Mouse (Mus musculus) central nervous system, embryonic 11.5 days (tissue): ENCODE results near the gene Traf2. TPM values are rescaled to one million over a fixed set of nuclear protein-coding genes. Genes with fewer than 3 reads are reported as not detected.

Source experiments
- polyA plus RNA-seq: library from polyadenylated mRNA; depleted of rRNA; stranded (reverse); fragments of >200 nt; gene quantifications from 2 replicates; pipeline ENCODE4 v1.2.3, GENCODE M21; 2012; rRNA removed

The Traf2 gene
- 16.0 and 18.2 TPM in 2 replicates for polyA plus RNA-seq

GRCm38 (mm10) chr2:25546811-25547491, at the start of gene Traf2:
TSS of gene Traf2 (minus strand) at chr2:25546940.

GRCm38 (mm10) chr2:25581294-25581864, 34.6 kb upstream of the Traf2 start, which contains the start of gene Ajm1:
TSS of gene Ajm1 (minus strand) at chr2:25581757.

GRCm38 (mm10) chr2:25574579-25575431, 28.1 kb upstream of the Traf2 start, which contains the start of the genes Mamdc4 and Phpt1:
TSS of gene Mamdc4 (minus strand) at chr2:25574845.
TSS of gene Phpt1 (minus strand) at chr2:25575224.

DNA sequence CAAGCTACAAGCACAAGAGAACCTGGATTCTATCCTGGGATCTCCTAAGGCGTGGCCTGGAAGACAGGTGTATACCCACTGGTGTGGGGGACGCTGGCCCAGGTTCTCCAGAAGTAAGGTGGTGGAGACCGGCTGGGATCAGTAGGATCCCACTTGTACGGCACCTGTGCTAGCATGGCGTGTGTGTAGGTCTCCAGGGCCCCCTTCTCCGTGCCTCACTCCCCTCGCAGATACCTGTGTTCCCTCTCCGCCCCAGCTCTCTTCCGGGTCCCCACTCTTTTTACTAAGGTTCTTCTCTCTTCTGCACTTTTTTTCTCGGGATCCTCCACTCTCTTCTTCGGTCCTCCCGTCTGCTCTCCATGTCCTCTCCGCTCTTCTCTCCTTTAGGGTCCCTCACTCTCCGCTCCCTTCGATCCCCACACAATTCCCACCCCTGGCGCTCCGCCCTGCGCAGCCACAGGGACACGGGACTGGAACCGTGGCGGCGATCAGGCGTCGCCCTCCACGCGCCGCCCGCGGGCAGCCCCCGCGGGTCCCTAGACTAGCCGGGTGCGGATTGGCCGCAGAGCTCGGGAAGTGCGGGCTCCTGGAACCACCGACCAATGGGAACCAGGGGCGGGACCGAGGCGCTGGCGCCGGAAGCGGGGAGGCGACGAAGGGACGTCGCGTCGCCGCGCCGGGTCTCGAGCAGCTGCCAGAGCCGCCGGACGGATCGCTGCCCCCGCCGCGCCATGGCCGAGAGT, 10.7 kb upstream of the Traf2 start, which contains the start of gene Edf1:
TSS of gene Edf1 (plus strand) at position 627 of the 743 bp plus-strand sequence.

GRCm38 (mm10) chr2:25501593-25502486, 44.9 kb downstream of the Traf2 start, which contains the start of gene C8g:
TSS of gene C8g (minus strand) at chr2:25501719.

DNA sequence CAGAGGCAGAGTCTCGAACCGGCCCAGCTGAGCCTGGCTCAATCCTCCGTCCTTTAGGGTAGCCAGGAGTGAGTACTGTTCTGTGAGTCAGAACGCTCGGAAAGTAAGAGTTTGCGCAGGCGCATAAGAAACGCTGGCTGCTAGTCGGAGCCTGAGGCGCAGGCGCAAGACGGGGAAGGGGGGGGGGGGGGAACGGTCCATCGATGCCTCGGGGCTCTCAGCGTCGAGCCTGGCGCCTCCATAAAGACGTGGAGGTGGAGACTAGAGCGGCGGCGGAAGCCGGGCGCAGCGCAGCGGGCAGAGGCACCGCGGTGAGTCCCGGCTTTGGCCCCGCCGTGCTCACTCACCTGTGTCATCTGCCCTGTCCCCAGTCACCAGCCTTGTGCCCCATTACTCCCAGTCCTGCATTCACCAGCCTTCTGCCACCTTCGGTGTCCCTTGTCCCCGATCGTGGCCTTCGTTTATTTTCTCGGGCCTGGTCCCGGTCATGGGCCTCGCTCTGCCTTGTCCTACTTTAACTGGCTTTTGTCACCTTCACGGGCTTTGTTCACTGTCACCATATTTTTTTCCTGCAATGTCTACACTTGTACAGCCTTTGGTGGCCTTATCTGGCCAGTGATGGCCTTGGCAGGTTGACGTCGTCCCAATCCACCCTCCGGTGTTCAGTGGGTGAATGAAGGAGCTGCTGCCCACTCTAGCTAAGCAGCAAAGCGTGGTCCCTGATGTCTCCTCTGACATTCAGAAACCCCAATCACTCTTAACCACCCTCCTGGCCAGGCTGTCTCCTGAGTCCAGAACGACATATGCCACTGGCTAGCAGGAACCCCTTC, 45.9 kb downstream of the Traf2 start, which contains the start of gene Fbxw5:
TSS of gene Fbxw5 (plus strand) at position 175 of the 830 bp plus-strand sequence.

DNA sequence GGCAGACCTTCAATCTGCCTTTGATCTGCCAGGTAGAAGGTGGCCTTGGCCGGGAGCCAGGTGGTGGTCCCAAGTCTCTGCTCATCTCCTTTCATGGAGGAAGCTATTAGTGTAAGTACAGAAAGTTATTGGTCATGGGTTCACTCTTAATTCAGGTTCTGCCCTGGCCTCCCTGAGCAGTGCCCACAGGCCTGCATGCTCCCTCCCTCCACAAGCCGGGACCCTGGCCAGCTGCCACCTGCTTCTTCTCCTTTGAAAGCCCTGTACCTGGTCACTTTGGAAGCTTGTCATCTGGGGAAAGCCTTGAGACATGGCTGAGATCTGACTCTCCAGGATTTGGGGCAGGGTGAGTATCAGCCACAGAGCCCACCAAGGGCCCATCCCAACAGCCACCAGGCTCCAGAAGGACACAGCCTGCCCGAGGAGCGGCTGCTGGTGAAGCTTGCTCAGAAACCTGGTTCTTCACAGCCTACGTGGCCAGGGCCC, 53.2 kb downstream of the Traf2 start, which contains the start of gene Lcn12:
TSS of gene Lcn12 (minus strand) at position 436 of the 486 bp plus-strand sequence.

DNA sequence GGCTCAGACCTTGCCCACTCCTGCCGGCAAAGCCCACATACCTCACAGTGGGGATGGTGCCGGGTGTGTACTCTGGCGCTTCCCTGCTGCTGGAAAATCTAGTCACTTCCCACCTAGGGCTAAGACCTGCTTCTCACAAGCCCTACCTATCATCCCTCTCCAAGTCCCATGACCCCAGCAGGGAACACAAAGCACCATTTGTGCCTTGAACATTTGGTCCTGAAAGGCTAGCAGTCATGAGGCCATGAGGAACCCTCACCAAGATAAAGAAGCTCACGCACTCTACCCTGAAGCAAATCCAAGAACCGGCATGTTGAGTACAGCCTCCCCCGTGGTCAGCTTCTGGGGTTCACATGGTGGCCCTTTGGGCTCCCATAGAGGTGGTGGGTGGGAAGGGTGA, 76.8 kb downstream of the Traf2 start, which contains the start of gene Ptgds:
TSS of gene Ptgds (minus strand) at position 78 of the 400 bp plus-strand sequence.

Other genes with a start within 250 kb of the Traf2 start
- 1.6 and 2.0 TPM in 2 replicates for gene Grin1, start 227.8 kb downstream of the Traf2 start, polyA plus RNA-seq
- 29.2 and 34.9 TPM in 2 replicates for gene Man1b1, start 214.6 kb downstream of the Traf2 start, polyA plus RNA-seq
- gene Dpp7, start 190.6 kb downstream of the Traf2 start, polyA plus RNA-seq, result 22.1 and 29.3 TPM in 2 replicates
- gene Uap1l1, start 181.3 kb downstream of the Traf2 start, polyA plus RNA-seq, result 2.9 and 5.3 TPM in 2 replicates
- 64.9 and 72.9 TPM in 2 replicates for gene Sapcd2, start 174.6 kb downstream of the Traf2 start, polyA plus RNA-seq
- gene Entpd2, start 151.1 kb downstream of the Traf2 start, polyA plus RNA-seq, result 0.11 and 0.17 TPM in 2 replicates
- 146 and 170 TPM in 2 replicates for gene Npdc1, start 147.6 kb downstream of the Traf2 start, polyA plus RNA-seq
- 0.06 and 0.31 TPM in 2 replicates for gene Fut7, start 123.7 kb downstream of the Traf2 start, polyA plus RNA-seq
- gene Abca2, start 118.2 kb downstream of the Traf2 start, polyA plus RNA-seq, result 15.7 and 15.9 TPM in 2 replicates
- gene Clic3, start 90.1 kb downstream of the Traf2 start, polyA plus RNA-seq, result 0.16 and 0.36 TPM in 2 replicates
- gene Paxx, start 85.8 kb downstream of the Traf2 start, polyA plus RNA-seq, result 23.7 and 35.7 TPM in 2 replicates
- 0.34 and 0.41 TPM in 2 replicates for gene Ptgds, start 76.9 kb downstream of the Traf2 start, polyA plus RNA-seq
- gene Lcn12, start 53.0 kb downstream of the Traf2 start, polyA plus RNA-seq, result not detected in 2 replicates
- gene Fbxw5, start 46.2 kb downstream of the Traf2 start, polyA plus RNA-seq, result 27.8 and 30.7 TPM in 2 replicates
- gene C8g, start 45.2 kb downstream of the Traf2 start, polyA plus RNA-seq, result 3.8 and 4.0 TPM in 2 replicates
- 165 and 237 TPM in 2 replicates for gene Edf1, start 10.9 kb upstream of the Traf2 start, polyA plus RNA-seq
- 8.2 and 8.8 TPM in 2 replicates for gene Mamdc4, start 27.9 kb upstream of the Traf2 start, polyA plus RNA-seq
- gene Phpt1, start 28.3 kb upstream of the Traf2 start, polyA plus RNA-seq, result 154 and 192 TPM in 2 replicates
- 1.2 and 1.4 TPM in 2 replicates for gene Ajm1, start 34.8 kb upstream of the Traf2 start, polyA plus RNA-seq
- gene Rabl6, start 61.6 kb upstream of the Traf2 start, polyA plus RNA-seq, result 88.7 and 111 TPM in 2 replicates
- not detected in 2 replicates for gene Ccdc183, start 70.7 kb upstream of the Traf2 start, polyA plus RNA-seq
- 9.4 and 18.8 TPM in 2 replicates for gene Tmem141, start 75.1 kb upstream of the Traf2 start, polyA plus RNA-seq
- gene Fcna, start 81.1 kb upstream of the Traf2 start, polyA plus RNA-seq, result 1.5 and 3.7 TPM in 2 replicates
- gene Lcn8, start 106.2 kb upstream of the Traf2 start, polyA plus RNA-seq, result not detected in 2 replicates
- not detected in 2 replicates for gene Lcn5, start 111.0 kb upstream of the Traf2 start, polyA plus RNA-seq
- not detected in 2 replicates for gene Lcn6, start 129.8 kb upstream of the Traf2 start, polyA plus RNA-seq
- not detected in 2 replicates for gene Lcn10, start 135.8 kb upstream of the Traf2 start, polyA plus RNA-seq
- gene Obp2a, start 153.1 kb upstream of the Traf2 start, polyA plus RNA-seq, result not detected in 2 replicates
- 37.1 and 43.2 TPM in 2 replicates for gene Bmyc, start 159.8 kb upstream of the Traf2 start, polyA plus RNA-seq
- not detected in 2 replicates for gene Obp2b, start 190.1 kb upstream of the Traf2 start, polyA plus RNA-seq
- not detected in 2 replicates for gene Lcn3, start 218.6 kb upstream of the Traf2 start, polyA plus RNA-seq
- gene Lcn11, start 230.1 kb upstream of the Traf2 start, polyA plus RNA-seq, result not detected in 2 replicates
- gene Gm13539, start 235.3 kb upstream of the Traf2 start, polyA plus RNA-seq, result not detected in 2 replicates